Mouse (Mus musculus): Measurements from ENCODE around the gene Vmn1r137.
"Not testable (repeated sequence)": the region's sequence is repeated elsewhere in the genome, so short reads cannot be mapped to it uniquely, and the experiment has no call there.

Gene Vmn1r137

DNA sequence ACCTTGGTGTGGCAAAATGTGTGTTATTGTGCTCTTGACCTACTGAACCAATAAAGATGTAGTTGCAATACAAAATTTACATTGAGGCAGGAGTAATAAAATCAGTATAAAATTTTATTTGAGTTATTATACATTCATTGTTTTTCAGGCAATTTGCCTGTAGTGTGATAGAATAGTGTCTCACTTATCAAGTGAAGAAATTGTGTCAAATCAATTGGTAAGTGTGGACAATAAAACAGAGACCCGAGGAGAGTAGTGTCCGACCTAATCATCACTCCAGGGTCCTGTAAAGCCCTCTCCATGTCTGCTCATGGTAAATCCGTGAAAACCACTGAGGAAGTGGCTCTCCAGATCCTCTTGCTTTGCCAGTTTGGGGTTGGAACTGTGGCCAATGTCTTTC is at the start of gene Vmn1r137:
Gene Vmn1r137 (plus strand): TSS at position 301 of the 400 bp plus-strand sequence.
- not testable (repeated sequence) for DNase-seq (ENCODE audit: low read depth)

DNA sequence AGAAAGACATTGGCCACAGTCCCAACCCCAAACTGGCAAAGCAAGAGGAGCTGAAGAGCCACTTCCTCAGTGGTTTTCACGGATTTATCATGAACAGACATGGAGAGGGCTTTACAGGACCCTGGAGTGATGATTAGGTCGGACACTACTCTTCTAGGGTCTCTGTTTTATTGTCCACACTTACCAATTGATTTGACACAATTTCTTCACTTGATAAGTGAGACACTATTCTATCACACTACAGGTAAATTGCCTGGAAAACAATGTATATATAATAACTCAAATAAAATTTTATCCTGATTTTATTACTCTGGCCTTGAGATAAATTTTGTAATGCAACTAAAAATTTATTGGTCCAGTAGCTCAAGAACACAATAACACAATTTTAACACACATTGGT is 34.4 kb downstream of the Vmn1r137 start, which contains the start of gene Vmn1r138:
Gene Vmn1r138 (minus strand): TSS at position 101 of the 400 bp plus-strand sequence.
- not testable (repeated sequence) for DNase-seq (ENCODE audit: low read depth)

Data from 416B (cell line).